Mouse (Mus musculus) right cerebral cortex, postnatal 25 days (tissue): ENCODE measurements around the gene Mup19.
"Not testable (repeated sequence)": the region's sequence is repeated elsewhere in the genome, so short reads cannot be mapped to it uniquely, and the experiment has no call there.

ENCODE experiments used
- DNase-seq: peaks from one replicate; pipeline ENCODE4 v3.0.0; 2022

Gene Mup19

DNA sequence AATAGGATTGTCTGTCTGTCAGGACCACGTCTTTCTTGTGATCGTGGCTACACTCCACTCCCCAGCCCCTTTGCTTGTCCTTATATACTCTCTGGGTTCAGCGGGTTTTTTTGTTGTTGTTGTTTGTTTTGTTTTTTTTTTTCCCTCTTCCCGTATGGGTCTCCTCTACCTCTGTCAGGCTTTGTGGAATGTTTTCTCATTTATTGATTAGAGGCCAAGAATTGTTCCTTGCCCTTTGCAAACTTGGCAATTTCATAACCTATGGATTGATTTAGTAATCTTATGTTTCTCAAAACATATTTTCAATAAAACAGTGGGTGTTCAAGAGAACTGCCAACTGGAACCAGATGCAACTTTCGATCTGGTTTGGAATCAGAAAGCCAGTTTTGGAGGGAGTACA, at the start of gene Mup19:
TSS of gene Mup19 (minus strand) at position 101 of the 400 bp plus-strand sequence.
- not testable (repeated sequence) for DNase-seq

DNA sequence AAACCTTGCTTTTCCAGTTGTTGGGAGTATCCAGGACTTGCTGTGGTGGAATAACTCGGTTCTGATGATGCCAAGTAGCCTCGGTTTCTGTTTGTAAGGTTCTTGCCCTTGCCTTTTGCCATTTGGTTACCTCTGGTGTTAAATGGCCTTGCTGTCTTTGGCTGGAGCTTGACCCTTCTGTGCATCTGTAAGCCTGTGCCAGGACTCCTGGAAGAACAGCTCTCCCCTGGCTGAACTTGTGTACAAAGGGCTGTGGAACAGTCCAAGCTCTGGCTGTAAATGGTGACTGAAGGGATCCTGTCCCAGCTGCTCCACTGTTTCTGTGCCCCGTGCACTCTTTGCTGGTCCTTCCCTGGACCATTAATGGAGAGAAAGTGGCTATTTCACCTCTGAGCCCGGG, 47.1 kb upstream of the Mup19 start:
- DNase-seq, result no peak

DNA sequence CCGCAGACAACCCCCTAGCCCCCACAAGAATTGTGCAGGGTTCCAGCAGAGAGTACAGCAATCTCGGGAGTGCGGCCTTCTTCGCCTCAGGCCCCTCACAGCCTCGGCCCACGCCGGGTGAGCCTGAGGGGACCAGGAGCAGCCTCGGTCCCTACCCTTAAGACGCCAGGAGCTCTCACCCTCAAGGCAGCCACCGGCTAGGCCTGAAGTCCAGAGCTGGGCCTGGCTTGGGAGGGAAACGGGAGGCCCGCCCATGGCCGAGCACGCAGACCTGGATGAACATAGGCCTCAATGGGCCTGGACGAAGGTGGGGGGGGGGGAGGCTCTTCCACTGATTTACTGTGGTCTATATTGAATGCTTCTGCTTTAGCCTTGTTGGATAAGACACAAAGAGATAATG, 41.1 kb upstream of the Mup19 start:
- no peak for DNase-seq

DNA sequence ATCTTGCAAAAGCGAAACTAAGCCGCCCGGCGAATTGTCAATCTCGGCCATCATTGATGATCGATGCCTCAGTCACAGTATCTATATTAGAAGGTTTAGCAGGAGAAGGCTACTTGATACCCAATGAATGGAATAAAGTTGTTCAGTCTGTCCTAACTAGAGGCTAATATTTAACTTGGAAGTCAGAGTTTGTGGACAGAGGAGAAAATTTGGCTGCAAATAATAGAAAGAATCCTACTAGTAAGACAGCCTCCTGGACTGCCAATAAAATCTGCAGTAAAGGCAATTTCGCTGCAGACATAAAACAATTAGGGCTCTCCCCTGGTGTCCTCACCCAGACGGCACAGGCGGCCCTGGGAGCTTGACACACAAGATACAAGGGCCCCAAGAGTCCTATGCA, 40.5 kb upstream of the Mup19 start:
- not testable (repeated sequence) for DNase-seq

DNA sequence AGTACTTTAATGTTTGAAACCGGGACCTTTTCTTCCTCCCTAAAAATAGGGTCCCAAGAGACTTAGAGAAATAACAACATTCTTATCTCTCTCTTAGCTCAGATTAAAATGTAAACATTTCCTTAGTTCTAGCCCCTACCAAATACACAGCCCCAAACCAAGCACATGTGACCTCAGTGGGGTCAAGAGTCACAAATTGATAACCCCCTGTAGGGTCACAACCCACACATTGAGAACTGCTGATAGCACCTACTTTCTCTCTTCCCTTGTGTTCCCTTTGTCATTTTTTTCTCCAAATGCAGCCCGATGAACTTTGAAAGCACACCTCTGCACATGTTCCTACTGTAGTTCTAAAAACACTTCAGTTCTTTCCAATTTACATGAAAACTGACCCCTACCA, 33.5 kb upstream of the Mup19 start:
- DNase-seq, result no peak

DNA sequence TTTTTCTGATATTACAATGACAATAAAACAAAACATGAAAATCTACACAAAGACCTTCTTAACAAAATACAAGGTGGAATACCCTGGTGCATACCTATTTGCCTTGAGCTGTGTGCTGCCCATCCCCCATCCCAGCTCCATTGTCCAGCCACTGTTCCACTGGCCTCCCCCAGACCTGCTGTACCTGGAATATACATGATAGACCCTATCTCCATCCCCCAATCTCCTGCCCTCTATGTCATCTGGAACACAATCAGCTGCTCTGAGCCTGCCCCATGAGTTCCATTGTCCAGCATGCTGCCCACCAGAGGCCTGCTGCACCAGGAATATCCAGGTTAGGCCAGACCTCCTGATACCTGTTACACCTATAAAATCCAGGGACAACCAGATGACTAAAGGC, 31.4 kb upstream of the Mup19 start:
- DNase-seq, result no peak

DNA sequence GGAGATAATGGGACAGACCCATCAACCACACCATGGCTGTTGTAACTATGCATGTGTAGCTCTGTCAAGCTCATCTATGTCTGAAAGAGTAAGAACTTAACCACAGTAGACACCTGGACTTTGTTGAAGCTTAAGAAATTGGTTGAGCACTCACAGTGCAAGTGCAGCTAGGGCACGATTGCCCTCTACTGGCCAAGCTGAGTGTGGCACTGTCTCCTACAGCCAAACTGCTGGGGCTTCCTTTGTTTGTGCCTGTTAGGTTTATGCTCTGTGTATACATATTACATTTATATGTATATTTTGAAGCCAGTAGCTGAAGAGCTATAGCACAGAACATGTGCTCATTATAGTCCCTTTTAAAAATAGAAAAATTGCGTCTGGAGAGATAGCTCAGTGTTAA, 29.1 kb upstream of the Mup19 start:
- DNase-seq, result peak; percentile 19

DNA sequence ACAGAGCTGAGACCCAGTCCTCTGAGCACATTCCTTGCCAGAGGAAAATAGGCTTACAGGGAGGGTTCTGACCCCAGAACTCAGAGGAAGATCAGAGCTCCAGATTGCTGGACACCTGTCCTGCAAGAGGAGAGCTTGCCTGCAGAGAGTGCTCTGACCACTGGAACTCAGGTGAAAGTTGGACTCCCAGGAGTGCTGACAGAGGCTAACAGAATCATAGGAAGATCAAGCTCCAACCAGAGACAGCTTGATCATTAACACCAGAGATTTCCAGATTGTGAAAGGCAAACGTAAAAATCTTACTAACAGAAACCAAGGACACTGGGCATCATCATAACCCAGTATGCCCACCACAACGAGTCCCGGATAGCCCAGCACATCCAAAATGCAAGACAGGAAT, 26.9 kb upstream of the Mup19 start:
- not testable (repeated sequence) for DNase-seq

DNA sequence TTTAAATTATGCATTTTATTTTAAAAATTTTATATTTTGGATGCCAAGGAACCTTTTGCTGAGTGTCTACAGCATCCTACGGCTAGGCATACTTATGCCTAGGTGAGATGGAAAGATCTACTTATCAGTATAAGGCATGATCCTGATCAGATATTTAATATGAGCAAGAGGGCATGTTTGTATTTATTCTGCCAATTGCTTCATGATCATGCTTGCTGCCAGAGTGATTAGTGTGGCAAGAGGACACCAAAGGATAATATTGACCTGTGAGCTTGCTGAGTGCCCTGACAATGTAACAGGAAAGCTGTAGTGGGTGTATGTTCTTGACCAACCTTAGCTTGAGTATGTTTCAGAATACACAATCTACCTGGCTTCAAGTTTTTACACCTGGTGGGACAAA, 7.6 kb upstream of the Mup19 start:
- DNase-seq, result not testable (repeated sequence)

DNA sequence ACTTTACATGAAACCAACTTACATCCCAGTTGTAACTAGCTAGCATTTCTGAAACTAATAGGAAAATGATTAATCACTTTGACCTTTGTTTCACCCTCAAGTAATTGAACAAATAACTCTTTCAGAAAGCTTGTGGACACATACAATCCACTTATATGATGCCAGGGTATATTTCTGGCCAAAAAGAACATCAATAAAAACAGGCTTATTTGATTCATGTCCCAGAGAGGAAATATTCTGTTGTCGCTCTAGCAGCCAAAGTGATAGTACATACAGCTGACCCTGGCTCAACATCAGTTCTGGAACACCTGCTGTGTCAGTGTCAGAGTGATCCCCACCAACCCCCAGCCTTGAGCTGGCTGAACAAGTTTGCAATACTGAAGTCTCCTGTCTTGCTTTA, 2.2 kb upstream of the Mup19 start:
- DNase-seq, result not testable (repeated sequence)
